Mouse (Mus musculus) hindbrain, embryonic 13.5 days (tissue): ENCODE data around the gene Ankrd55. TPM values are rescaled to one million over a fixed set of nuclear protein-coding genes. Genes with fewer than 3 reads are reported as not detected.

Source experiments
- ATAC-seq: fragments of 200-750 bp; cut with Nextera tagmentation; 2 replicates; pipeline ENCODE4 v1.8.0; 2017; ENCODE audit warnings: moderate TSS enrichment; ENCODE audit not compliant: low FRiP score
- H3K27ac ChIP-seq: fragments of 300-500 bp; sonication (generic); 2 replicates; pipeline ENCODE4 v1.5.1; 2015; ENCODE audit warnings: inconsistent platforms, mild to moderate bottlenecking, moderate library complexity
- H3K27me3 ChIP-seq: fragments of 300-500 bp; sonication (generic); 2 replicates; pipeline ENCODE4 v1.6.1; 2015; ENCODE audit warnings: mild to moderate bottlenecking, inconsistent platforms
- H3K36me3 ChIP-seq: fragments of 300-500 bp; sonication (generic); 2 replicates; pipeline ENCODE4 v1.6.1; 2015; ENCODE audit warnings: mild to moderate bottlenecking, inconsistent platforms
- H3K4me1 ChIP-seq: fragments of 300-500 bp; sonication (generic); replicated peaks from 2 replicates; pipeline ENCODE4 v1.6.1; 2015; ENCODE audit warnings: inconsistent platforms
- H3K4me2 ChIP-seq: fragments of 300-500 bp; sonication (generic); 2 replicates; pipeline ENCODE4 v1.6.1; 2015; ENCODE audit warnings: inconsistent platforms, mild to moderate bottlenecking, moderate library complexity
- H3K4me3 ChIP-seq: fragments of 300-500 bp; sonication (generic); 2 replicates; pipeline ENCODE4 v1.5.1; 2015; ENCODE audit warnings: mild to moderate bottlenecking, inconsistent platforms
- H3K9ac ChIP-seq: fragments of 300-500 bp; sonication (generic); 2 replicates; pipeline ENCODE4 v1.6.1; 2015; ENCODE audit warnings: mild to moderate bottlenecking, inconsistent platforms
- H3K9me3 ChIP-seq: fragments of 300-500 bp; sonication (generic); 2 replicates; pipeline ENCODE4 v1.6.1; 2016; ENCODE audit warnings: inconsistent platforms
- WGBS: fragments of 180-500 bp; shearing (Covaris S2); methylation state at CpG from one replicate; pipeline ENCODE4 v1.1.7; 2015; 5-methylcytosine and 5-hydroxymethylcytosine counted together
- polyA plus RNA-seq: library from polyadenylated mRNA; unstranded; fragments of >200 nt; fragmentation: Nextera tagmentation; extraction: Ambion mirVana; gene quantifications from 2 replicates; pipeline ENCODE4 v1.2.1, GENCODE M21; 2015

The Ankrd55 gene
- polyA plus RNA-seq, 1 experiment from 2014 or later = 4.8 TPM

DNA sequence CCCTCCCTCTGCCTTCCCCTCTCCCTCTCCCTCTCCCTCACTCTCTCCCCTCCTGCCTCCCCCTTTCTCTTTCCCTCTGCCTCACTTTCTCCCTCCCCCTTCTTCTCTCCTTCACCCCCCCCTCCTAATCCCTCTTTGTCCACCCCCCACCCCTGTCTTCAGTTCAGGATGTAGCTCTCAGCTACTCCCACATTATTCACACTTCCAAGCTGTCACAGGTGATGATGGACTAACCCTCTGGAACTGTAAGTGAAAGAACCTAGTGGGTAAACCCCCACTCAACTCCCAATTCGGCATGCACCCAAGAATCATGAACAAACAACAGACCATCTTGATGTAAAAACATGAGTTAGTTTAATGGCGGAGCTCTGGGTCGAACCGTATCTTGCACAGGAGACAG lies 122.2 kb downstream of the Ankrd55 start:
- over 99% methylated on average over 4 of the region's 4 CpGs for WGBS
- Histone ChIP-seq H3K4me2 (no peak overlapping the region), H3K4me3 (no peak overlapping the region), H3K9me3 (no peaks in the 10 kb centered on the region), H3K9ac (no peak overlapping the region), H3K4me1 (no peaks in the 10 kb centered on the region), H3K27me3 (no peaks in the 10 kb centered on the region), H3K36me3 (no peaks in the 10 kb centered on the region), H3K27ac (no peak overlapping the region)
- no peak for ATAC-seq

DNA sequence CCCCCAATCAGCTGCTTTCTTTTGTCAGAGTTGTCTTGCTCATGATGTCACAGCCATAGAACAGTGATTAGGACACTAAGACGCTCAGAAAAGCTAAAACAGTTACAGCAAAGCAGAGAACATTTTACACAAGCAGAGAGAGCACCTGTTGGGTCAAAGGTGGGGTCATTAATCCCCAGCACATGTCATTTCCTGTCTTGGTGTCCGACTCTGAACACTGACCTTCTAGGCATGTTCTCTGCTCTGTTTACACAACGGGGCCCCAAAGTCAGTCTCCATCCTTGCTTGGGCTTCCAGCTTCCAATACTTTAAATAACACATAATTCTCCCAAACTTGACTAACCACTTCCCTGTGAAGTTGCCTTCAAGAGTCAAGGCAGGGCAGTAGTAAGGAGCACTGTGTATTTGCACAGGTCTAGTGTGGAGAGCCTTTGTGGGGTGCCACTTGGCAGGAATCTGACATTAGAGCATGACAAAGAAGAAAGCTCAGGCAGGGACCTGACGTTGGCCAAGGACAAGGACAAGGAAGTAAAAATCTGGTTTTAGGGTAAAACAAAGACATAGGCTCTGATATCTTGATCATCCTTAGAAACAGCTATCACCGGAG lies 123.1 kb downstream of the Ankrd55 start:
- no peaks in the 10 kb centered on the region for H3K27me3 ChIP-seq
- H3K9ac ChIP-seq = no peak overlapping the region
- no peak for ATAC-seq
- H3K4me3 ChIP-seq = no peak overlapping the region
- H3K4me1 ChIP-seq = no peaks in the 10 kb centered on the region
- 78% methylated on average over 5 of the region's 5 CpGs for WGBS
- H3K36me3 ChIP-seq = no peaks in the 10 kb centered on the region
- no peaks in the 10 kb centered on the region for H3K9me3 ChIP-seq
- H3K4me2 ChIP-seq = no peak overlapping the region
- no peak overlapping the region for H3K27ac ChIP-seq

DNA sequence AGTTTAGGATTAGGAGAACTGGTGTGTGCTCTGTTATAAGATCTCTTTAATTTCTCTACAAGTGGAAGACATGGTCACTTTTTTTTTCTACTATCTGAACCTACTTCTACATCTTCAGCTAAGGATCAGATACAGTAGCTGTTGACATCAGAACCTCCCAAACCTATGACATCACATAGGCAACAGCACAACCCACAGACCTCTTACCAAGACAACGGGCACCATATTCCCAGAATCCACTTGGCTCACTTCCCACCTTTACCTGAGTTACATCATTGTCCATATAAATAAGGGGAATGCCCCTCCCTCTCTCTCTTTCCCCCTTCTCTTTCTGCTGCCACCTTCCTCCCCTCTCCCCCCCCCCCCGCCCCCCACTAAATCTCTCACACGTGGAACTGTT lies 124.0 kb downstream of the Ankrd55 start:
- H3K27ac ChIP-seq = no peak overlapping the region
- H3K9me3 ChIP-seq = no peaks in the 10 kb centered on the region
- no peaks in the 10 kb centered on the region for H3K27me3 ChIP-seq
- H3K9ac ChIP-seq = no peak overlapping the region
- no peak for ATAC-seq
- no peak overlapping the region for H3K4me3 ChIP-seq
- no peak overlapping the region for H3K4me2 ChIP-seq
- no peaks in the 10 kb centered on the region for H3K4me1 ChIP-seq
- 73% methylated on average over 2 of the region's 3 CpGs for WGBS
- H3K36me3 ChIP-seq = no peaks in the 10 kb centered on the region

DNA sequence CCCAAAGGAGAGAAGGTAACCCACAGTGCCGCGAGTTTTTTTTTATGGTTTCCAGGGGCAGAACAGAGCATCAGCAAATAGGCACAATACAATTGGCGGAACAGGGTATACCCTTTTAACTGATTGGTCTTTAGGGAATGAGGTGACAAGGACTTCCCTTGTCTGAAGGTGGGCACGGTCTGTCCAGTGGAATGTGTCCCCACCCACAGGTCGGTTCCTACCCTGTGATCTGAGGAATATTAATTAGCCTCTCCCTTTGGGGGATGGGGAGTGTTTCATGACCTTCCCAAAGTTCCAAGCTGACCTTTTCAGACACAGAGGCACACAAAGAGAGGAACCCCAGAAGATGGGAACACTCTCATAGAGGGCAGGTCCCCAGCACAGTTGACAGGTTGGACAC lies 124.6 kb downstream of the Ankrd55 start:
- Histone ChIP-seq H3K9me3 (no peaks in the 10 kb centered on the region), H3K27me3 (no peaks in the 10 kb centered on the region), H3K36me3 (no peaks in the 10 kb centered on the region), H3K9ac (no peak overlapping the region), H3K4me1 (no peaks in the 10 kb centered on the region), H3K4me2 (no peak overlapping the region), H3K4me3 (no peak overlapping the region), H3K27ac (no peak overlapping the region)
- no peak for ATAC-seq
- 83% methylated on average over 5 of the region's 5 CpGs for WGBS

DNA sequence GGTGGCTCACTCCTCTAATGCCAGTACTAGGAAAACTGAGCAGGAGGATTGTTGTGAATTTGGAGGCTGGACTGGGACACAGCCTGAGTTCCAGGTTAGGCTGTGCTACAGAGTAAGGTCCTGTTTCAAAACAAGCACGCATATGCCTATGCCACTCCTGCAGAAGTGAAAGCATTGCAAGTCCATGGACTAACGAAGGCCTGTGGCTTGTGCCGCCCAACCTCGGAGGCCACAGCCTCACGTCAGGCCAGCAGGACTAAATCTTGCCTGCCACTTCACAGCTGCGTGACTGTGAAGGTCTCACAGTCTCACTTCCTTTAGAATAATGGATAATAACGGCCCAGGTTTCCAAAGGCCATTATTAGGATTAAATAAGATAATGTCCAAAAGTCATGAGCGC lies 125.4 kb downstream of the Ankrd55 start:
- no peak for ATAC-seq
- Histone ChIP-seq H3K36me3 (no peaks in the 10 kb centered on the region), H3K9ac (no peak overlapping the region), H3K4me3 (no peak overlapping the region), H3K4me2 (no peak overlapping the region), H3K27me3 (no peaks in the 10 kb centered on the region), H3K4me1 (no peaks in the 10 kb centered on the region), H3K27ac (no peak overlapping the region), H3K9me3 (no peaks in the 10 kb centered on the region)
- WGBS = 87% methylated on average over 8 of the region's 8 CpGs

DNA sequence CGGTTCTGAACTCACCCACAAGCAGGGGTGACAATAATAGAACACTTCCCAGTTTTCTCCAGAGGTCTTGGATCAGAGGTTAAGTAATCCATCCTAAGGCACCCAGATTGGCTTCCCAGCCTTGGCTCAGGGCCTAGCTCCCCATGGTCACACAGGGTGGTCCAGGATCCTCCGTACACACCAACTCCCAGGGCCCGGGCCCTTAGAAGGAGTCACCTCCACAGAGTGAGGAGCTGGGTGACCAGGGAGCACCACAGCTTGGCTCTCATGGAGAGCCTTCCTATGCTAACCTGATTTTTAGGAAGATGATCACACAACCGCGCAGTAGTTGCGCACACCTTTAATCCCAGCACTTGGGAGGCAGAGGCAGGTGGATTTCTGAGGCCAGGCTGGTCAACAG lies 127.6 kb downstream of the Ankrd55 start:
- Histone ChIP-seq H3K9me3 (no peaks in the 10 kb centered on the region), H3K4me3 (no peak overlapping the region), H3K27me3 (no peaks in the 10 kb centered on the region), H3K4me2 (no peak overlapping the region), H3K9ac (no peak overlapping the region), H3K36me3 (no peaks in the 10 kb centered on the region), H3K27ac (no peak overlapping the region), H3K4me1 (no peaks in the 10 kb centered on the region)
- 77% methylated on average over 6 of the region's 6 CpGs for WGBS
- no peak for ATAC-seq

DNA sequence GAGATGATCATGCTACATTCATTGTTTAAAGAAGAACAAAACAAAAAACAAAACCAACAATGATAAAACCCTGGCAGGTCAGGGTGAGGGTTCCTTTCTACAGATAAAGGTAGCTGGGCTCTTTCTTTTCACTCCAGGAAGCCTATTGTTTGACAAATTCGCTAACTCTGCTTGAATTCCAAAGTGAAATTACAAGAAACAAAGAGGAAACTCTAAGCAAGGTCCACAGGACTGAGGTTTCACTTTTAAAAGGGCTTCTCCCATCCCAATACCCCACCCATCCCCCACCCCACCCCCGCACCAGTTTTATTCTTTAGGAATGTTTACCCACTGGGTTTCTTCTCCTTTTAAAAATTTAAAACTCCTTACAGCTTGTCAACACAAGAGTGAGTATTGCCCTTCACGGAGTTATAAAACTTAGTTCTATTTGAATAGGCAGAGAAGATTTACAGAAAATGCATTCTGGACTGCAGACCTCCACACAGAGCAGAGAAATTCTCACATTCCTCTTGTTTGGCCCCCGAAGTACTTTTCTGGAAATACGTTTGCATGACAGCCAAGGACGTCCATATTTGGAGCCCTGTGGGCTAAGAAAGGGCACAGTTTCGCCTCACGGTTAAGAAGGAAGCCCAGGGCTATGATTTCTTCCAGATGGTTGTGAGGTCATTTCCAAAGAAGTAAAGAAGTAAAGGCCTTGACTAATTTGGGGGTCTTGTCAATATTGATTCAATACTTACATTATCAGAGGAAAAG lies 128.3 kb downstream of the Ankrd55 start:
- no peak for ATAC-seq
- H3K27ac ChIP-seq = no peak overlapping the region
- H3K4me2 ChIP-seq = no peak overlapping the region

DNA sequence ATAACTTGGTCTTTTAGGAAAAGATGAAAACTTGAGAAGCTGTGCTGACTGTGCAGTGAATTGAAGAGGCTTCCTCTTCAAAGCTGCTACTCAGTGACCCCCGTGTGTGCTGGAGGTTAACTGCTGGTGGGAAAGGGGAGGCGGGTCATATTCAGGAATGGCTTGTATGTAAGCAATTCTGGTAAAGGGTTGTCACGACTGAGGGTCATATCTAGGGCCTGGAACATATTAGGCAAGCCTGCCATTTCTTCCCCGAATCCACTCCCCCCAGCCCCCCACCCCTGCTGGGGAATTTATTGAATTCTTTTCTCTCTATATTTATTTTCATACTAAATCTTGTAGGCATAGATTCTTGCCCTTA lies 128.9 kb downstream of the Ankrd55 start:
- no peak overlapping the region for H3K4me3 ChIP-seq
- 36% methylated on average over 4 of the region's 4 CpGs for WGBS
- no peaks in the 10 kb centered on the region for H3K9me3 ChIP-seq
- no peaks in the 10 kb centered on the region for H3K27me3 ChIP-seq
- no peaks in the 10 kb centered on the region for H3K4me1 ChIP-seq
- H3K27ac ChIP-seq = no peak overlapping the region
- ATAC-seq = no peak
- H3K4me2 ChIP-seq = no peak overlapping the region
- no peak overlapping the region for H3K9ac ChIP-seq
- H3K36me3 ChIP-seq = no peaks in the 10 kb centered on the region

More for the DNA sequence above, 128.3 kb downstream of the Ankrd55 start:
- Histone ChIP-seq H3K36me3 (no peaks in the 10 kb centered on the region), H3K4me1 (no peaks in the 10 kb centered on the region), H3K4me3 (no peak overlapping the region), H3K9ac (no peak overlapping the region), H3K9me3 (no peaks in the 10 kb centered on the region), H3K27me3 (no peaks in the 10 kb centered on the region)
- 18% methylated on average over 8 of the region's 8 CpGs for WGBS

DNA sequence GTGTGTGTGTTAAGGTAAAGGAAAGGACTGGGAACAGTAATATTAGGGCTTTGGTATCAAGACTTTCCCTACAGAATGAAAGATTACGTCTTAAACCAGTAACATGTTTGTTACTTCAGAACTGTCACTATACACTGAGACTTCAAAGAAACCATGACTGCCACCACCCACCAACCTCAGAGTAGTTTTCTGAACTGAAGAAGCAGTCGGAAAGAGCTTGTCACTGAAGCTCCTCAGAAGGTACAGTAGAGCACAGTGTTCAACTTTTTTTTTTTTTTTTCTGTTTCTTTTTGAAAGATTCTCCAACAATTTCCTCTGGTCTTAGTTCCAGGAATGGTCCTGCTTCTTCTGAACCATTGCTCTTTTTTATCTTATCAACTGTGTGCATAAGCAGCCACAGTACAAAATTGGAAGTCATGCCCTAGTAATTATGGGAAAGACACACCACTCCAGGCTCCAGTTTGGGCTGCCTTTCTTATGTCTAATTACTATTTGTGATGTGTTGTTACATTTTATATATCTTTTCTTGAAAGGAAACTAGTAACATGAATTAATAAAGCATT lies 129.7 kb downstream of the Ankrd55 start:
- no peak overlapping the region for H3K27ac ChIP-seq
- H3K36me3 ChIP-seq = no peaks in the 10 kb centered on the region
- H3K4me3 ChIP-seq = no peak overlapping the region
- no peaks in the 10 kb centered on the region for H3K27me3 ChIP-seq
- no peaks in the 10 kb centered on the region for H3K9me3 ChIP-seq
- ATAC-seq = no peak
- H3K4me2 ChIP-seq = no peak overlapping the region
- H3K4me1 ChIP-seq = no peaks in the 10 kb centered on the region
- H3K9ac ChIP-seq = no peak overlapping the region
- WGBS = 78% methylated on average over 2 of the region's 2 CpGs

DNA sequence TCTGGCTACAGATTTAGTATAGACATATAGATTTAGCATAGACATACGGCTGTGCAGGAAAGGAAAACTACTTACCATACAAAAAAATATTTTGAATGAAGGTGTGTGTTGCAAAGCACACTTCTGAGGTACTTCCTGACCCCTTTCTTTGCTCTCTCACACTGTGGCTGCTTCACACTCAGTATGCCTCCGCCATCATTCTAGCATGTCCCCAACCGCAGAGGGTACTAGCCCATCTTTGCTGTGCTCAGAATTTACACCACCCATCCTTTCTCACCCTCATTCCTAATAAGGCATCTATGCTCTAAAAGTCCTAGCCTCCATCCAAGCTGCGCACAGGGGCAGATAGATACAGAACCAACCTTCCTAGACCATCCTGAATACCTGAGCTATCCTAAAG lies 130.3 kb downstream of the Ankrd55 start:
- 94% methylated on average over 4 of the region's 4 CpGs for WGBS
- Histone ChIP-seq H3K27me3 (no peaks in the 10 kb centered on the region), H3K4me3 (no peak overlapping the region), H3K9me3 (no peaks in the 10 kb centered on the region), H3K4me2 (no peak overlapping the region), H3K9ac (no peak overlapping the region), H3K27ac (no peak overlapping the region), H3K36me3 (no peaks in the 10 kb centered on the region), H3K4me1 (no peaks in the 10 kb centered on the region)
- ATAC-seq = no peak

DNA sequence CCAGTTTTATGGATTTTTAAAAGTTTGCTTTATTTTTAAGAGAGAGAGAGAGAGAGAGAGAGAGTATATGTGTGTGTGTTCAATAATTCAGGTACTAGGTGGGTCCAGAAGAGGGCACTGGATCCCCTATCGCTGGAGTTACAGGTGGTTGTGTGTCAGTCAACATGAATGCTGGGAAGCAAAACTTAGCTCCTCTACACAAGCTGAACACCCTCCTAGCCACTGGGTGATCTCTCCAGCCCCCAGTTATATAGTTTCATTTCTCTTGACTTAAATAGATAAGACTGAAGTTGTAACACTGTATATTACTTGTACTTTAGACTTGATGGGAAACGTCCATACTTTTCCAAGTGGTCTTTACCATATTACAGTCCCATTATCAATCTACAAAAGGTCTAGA lies 136.0 kb downstream of the Ankrd55 start:
- H3K4me1 ChIP-seq = no peaks in the 10 kb centered on the region
- no peak for ATAC-seq

DNA sequence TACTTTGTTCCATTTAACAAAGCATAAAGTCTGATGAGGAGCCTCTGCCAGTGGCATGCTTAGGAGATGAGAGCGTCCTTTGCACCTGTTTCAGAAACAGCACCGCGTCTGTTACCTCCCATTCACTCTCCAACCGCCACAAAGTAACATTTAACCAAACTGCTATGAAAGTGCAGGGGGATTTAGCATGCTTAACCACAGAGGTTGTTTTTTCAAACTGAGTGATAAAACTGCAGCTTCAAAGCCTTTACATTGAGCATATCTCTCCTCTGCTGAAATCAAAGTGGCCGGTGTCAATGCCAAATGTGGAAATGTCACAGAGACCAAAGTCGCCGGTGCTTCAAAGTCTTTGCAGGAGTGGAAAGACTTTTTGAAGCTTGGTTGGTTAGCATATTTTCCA lies 136.4 kb downstream of the Ankrd55 start:
- ATAC-seq = no peak
- Histone ChIP-seq H3K27me3 (no peaks in the 10 kb centered on the region), H3K27ac (no peak overlapping the region), H3K4me3 (no peak overlapping the region), H3K4me1 (no peaks in the 10 kb centered on the region), H3K4me2 (no peak overlapping the region), H3K9me3 (no peaks in the 10 kb centered on the region), H3K36me3 (no peaks in the 10 kb centered on the region), H3K9ac (no peak overlapping the region)
- 94% methylated on average over 7 of the region's 7 CpGs for WGBS

More for the DNA sequence above, 136.0 kb downstream of the Ankrd55 start:
- WGBS = 91% methylated on average over 2 of the region's 2 CpGs
- Histone ChIP-seq H3K27ac (no peak overlapping the region), H3K9ac (no peak overlapping the region), H3K27me3 (no peaks in the 10 kb centered on the region), H3K9me3 (no peaks in the 10 kb centered on the region), H3K4me3 (no peak overlapping the region), H3K4me2 (no peak overlapping the region), H3K36me3 (no peaks in the 10 kb centered on the region)

DNA sequence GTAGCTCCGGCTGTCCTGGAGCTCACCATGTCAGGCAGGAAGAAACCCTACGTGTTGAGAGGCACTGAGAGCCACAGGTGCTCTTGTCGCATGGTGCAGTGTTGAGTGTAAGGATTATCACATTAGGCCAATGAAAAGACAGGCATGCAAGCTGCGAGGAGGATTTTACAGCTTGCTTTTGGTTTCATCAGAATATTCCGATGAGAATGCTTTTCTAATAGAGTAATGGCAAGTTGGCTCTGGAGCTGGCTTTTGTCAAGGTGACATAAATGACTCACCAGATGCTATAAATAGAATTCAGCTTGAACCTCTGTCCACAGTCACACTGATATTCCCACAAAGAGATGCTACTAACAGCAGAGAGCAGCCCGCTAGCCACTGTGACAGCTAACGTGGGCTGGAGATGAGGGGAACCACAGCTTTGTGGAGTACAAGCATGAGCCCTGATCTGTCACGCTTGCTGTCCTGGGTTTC lies 137.0 kb downstream of the Ankrd55 start:
- no peak overlapping the region for H3K27ac ChIP-seq
- H3K27me3 ChIP-seq = no peaks in the 10 kb centered on the region
- no peaks in the 10 kb centered on the region for H3K4me1 ChIP-seq
- no peaks in the 10 kb centered on the region for H3K9me3 ChIP-seq
- no peaks in the 10 kb centered on the region for H3K36me3 ChIP-seq
- no peak overlapping the region for H3K4me2 ChIP-seq
- WGBS = 80% methylated on average over 8 of the region's 8 CpGs
- no peak overlapping the region for H3K9ac ChIP-seq
- ATAC-seq = no peak
- no peak overlapping the region for H3K4me3 ChIP-seq
